Mouse (Mus musculus): ENCODE results near the gene F12.

DNA sequence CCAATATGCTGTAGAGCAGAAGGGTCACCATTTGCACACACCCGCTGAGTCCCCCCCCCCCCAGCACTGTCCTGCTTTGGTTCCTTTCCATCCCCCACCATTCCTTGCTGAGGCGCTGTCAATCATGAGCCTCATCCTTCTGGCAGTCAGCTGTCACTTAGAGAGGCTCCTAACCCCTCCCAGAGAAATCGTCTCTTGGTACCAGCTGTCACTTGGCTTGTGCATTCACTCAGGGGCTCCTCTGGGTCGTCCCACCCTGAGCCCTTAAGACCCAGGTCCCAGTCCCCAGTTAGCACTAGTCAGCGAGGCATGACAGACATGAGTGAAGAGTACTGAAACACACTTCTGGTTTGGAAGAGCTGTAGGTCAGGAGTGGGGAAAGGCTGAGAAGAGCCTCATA is 54.9 kb downstream of the F12 start:
- TF ChIP-seq CTCF (IDR thresholded peaks at IDR 0.05; ENCODE audit: insufficient read depth, low read depth, low read length) (no peak), POLR2A (IDR thresholded peaks at IDR 0.05; ENCODE audit: insufficient read depth, low read depth, low read length) (no peak)

All from olfactory bulb, adult 2 months (tissue).